Mouse (Mus musculus) urinary bladder, postnatal 10 days (tissue): ENCODE measurements around the gene Hdc.
"Not testable (repeated sequence)": the region's sequence is repeated elsewhere in the genome, so short reads cannot be mapped to it uniquely, and the experiment has no call there.

Experiments
- DNase-seq: peaks from one replicate; pipeline ENCODE4 v3.0.0; 2022; ENCODE audit warnings: low spot score

The Hdc gene

GRCm38 (mm10) chr2:126619249-126619704, at the start of gene Hdc:
TSS of gene Hdc (minus strand) at chr2:126619299.
- no peak for DNase-seq

- DNase-seq: no peak
Measured at GRCm38 (mm10) chr2:126668621-126669252, 49.6 kb upstream of the Hdc start.

GRCm38 (mm10) chr2:126665984-126666383, 46.9 kb upstream of the Hdc start:
- no peak for DNase-seq

GRCm38 (mm10) chr2:126663481-126663880, 44.4 kb upstream of the Hdc start:
- DNase-seq: no peak

GRCm38 (mm10) chr2:126652929-126653328, 33.8 kb upstream of the Hdc start:
- no peak for DNase-seq

- DNase-seq: no peak
Measured at GRCm38 (mm10) chr2:126647762-126648161, 28.7 kb upstream of the Hdc start.

GRCm38 (mm10) chr2:126646461-126646860, 27.4 kb upstream of the Hdc start:
- no peak for DNase-seq

GRCm38 (mm10) chr2:126644768-126645167, 25.7 kb upstream of the Hdc start:
- no peak for DNase-seq

GRCm38 (mm10) chr2:126640298-126640697, 21.2 kb upstream of the Hdc start:
- no peak for DNase-seq

- no peak for DNase-seq
Measured at GRCm38 (mm10) chr2:126635939-126636823, 17.1 kb upstream of the Hdc start.

- no peak for DNase-seq
Measured at GRCm38 (mm10) chr2:126633165-126633564, 14.1 kb upstream of the Hdc start.

GRCm38 (mm10) chr2:126628455-126628995, 9.4 kb upstream of the Hdc start:
- DNase-seq: no peak

- no peak for DNase-seq
Measured at GRCm38 (mm10) chr2:126623138-126623537, 4.0 kb upstream of the Hdc start.

GRCm38 (mm10) chr2:126622455-126622854, 3.4 kb upstream of the Hdc start:
- no peak for DNase-seq

- no peak for DNase-seq
Measured at GRCm38 (mm10) chr2:126618470-126619179, 474 bp downstream of the Hdc start.

- DNase-seq: no peak
Measured at GRCm38 (mm10) chr2:126615355-126615754, 3.7 kb downstream of the Hdc start.

GRCm38 (mm10) chr2:126609600-126609999, 9.5 kb downstream of the Hdc start:
- not testable (repeated sequence) for DNase-seq

GRCm38 (mm10) chr2:126607553-126608203, 11.4 kb downstream of the Hdc start:
- no peak for DNase-seq

- DNase-seq: no peak
Measured at GRCm38 (mm10) chr2:126606688-126607062, 12.4 kb downstream of the Hdc start.

GRCm38 (mm10) chr2:126606061-126606687, 12.9 kb downstream of the Hdc start:
- DNase-seq: no peak

GRCm38 (mm10) chr2:126601918-126602600, 17.0 kb downstream of the Hdc start:
- no peak for DNase-seq
